Mouse (Mus musculus): ENCODE results near the gene Rnf144a. TPM values are rescaled to one million over a fixed set of nuclear protein-coding genes. Genes with fewer than 3 reads are reported as not detected.

Rnf144a gene
- polyA plus RNA-seq, 1 experiment from 2014 or later: 38.3 TPM

GRCm38 (mm10) chr12:26404781-26405702, 10.0 kb downstream of the Rnf144a start:
- H3K36me3 ChIP-seq: peaks cover 17% of the 10 kb centered on the region

DNA sequence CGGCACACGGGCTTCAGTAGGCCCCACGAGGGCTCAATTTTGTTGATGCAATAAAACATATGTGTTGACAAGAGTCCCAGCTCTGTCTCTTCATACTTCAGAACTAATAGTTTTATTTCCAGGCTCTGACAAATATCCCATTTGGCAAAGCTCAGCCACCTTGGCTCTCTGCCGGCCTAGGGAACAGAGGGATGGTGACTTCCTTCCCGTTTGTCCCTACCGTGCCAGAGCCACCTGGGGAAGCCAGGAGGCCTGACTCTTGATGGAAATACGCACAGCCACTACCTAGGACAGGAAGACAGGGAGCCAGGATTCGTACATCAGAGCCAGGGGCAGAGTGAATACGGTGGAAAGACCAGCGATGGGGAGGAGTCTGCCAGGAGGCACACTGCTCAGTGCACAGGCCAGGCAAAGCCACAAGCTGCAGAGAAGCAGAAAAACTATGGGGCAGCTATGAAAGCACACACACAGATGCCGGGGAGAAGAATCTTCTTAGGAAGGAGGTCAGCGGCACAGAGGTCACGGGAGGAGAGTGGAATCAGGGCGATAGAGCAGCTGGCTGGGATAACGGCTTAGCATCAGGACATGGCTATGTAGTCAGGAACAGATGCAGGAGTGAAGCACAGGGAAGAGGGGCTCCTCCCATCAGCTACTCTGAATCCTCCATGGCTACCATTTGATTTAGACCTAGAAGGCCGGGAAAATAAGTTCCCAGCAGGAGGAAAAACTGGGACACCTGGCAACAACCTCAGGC, 11.5 kb downstream of the Rnf144a start:
- Histone ChIP-seq H3K36me3 (peaks cover 12% of the 10 kb centered on the region), H3K9ac (no peak overlapping the region), H3K9me3 (no peaks in the 10 kb centered on the region), H3K27me3 (replicated peaks) (no peaks in the 10 kb centered on the region), H3K27ac (no peak overlapping the region), H3K4me3 (no peak overlapping the region), H3K4me1 (peaks cover 3% of the 10 kb centered on the region; the same call in 1 of the 2 replicates), H3K4me2 (replicated peaks) (no peak overlapping the region)
- ATAC-seq (ENCODE audit: low FRiP score, low read depth): no peak
- WGBS: 84% methylated on average over 16 of the region's 16 CpGs

More at GRCm38 (mm10) chr12:26404781-26405702, 10.0 kb downstream of the Rnf144a start:
- no peak overlapping the region for H3K9ac ChIP-seq
- H3K9me3 ChIP-seq: no peaks in the 10 kb centered on the region
- ATAC-seq (ENCODE audit: low FRiP score, low read depth): no peak
- no peak overlapping the region for H3K4me2 ChIP-seq (replicated peaks)
- peaks cover 3% of the 10 kb centered on the region; the same call in 1 of the 2 replicates for H3K4me1 ChIP-seq
- H3K27me3 ChIP-seq (replicated peaks): no peaks in the 10 kb centered on the region
- no peak overlapping the region for H3K4me3 ChIP-seq
- H3K27ac ChIP-seq: no peak overlapping the region
- whole genome bisulfite sequencing: 90% methylated on average over 11 of the region's 11 CpGs

DNA sequence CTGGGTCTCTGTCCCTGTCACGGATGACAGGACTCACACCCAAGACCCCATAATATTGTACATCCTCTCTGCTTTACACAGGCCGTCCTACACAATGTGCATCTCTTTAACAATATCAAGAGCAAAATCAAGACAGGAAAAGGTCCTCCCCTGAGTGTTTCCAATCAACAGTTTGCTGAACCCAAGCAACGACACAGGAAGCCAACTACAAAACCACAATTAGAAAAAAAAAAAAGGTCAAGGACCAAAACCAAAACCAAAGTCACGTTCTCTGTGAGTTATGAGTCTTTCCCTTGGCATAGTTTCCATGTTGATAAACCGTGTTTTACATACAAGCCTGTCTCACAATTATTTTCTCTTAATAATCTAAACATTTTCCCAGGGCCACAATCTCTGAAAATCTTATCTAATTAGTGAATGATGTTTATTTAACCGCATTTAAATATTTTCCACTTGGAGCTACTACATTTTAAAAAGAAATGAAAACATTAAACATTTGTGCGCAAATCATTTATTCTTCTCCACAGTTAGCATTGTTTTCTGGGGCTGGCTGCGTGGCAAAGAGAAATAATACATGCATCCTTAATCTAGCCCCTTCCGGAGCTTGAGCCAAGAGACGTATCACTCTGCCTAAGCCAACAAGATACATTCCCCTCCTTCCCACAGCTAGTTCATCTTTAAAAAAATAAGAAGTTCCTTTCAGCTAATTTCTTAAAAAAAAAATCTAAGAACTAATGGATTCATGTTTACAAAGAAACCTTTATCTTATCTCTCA, 13.2 kb downstream of the Rnf144a start:
- no peaks in the 10 kb centered on the region; the same call in 1 of the 2 replicates for H3K4me1 ChIP-seq
- no peak overlapping the region for H3K9ac ChIP-seq
- ATAC-seq (ENCODE audit: low FRiP score, low read depth): no peak
- H3K36me3 ChIP-seq: peaks cover 12% of the 10 kb centered on the region
- no peak overlapping the region for H3K27ac ChIP-seq
- H3K9me3 ChIP-seq: no peaks in the 10 kb centered on the region
- H3K27me3 ChIP-seq (replicated peaks): no peaks in the 10 kb centered on the region
- 88% methylated on average over 10 of the region's 10 CpGs for WGBS
- no peak overlapping the region for H3K4me3 ChIP-seq
- H3K4me2 ChIP-seq (replicated peaks): no peak overlapping the region

GRCm38 (mm10) chr12:26401254-26401653, 13.8 kb downstream of the Rnf144a start:
- H3K27ac ChIP-seq: no peak overlapping the region
- H3K36me3 ChIP-seq: peaks cover 12% of the 10 kb centered on the region
- no peaks in the 10 kb centered on the region for H3K9me3 ChIP-seq
- no peaks in the 10 kb centered on the region for H3K27me3 ChIP-seq (replicated peaks)
- ATAC-seq (ENCODE audit: low FRiP score, low read depth): no peak
- 80% methylated on average over 1 of the region's 1 CpGs for WGBS
- H3K4me1 ChIP-seq: no peaks in the 10 kb centered on the region; the same call in 1 of the 2 replicates
- H3K9ac ChIP-seq: no peak overlapping the region
- no peak overlapping the region for H3K4me2 ChIP-seq (replicated peaks)
- H3K4me3 ChIP-seq: no peak overlapping the region

GRCm38 (mm10) chr12:26400762-26401161, 14.3 kb downstream of the Rnf144a start:
- ATAC-seq (ENCODE audit: low FRiP score, low read depth): no peak
- Histone ChIP-seq H3K27ac (no peak overlapping the region), H3K4me1 (peaks cover 3% of the 10 kb centered on the region), H3K36me3 (peaks cover 12% of the 10 kb centered on the region), H3K9ac (no peak overlapping the region), H3K9me3 (no peaks in the 10 kb centered on the region), H3K27me3 (replicated peaks) (no peaks in the 10 kb centered on the region), H3K4me3 (no peak overlapping the region), H3K4me2 (replicated peaks) (no peak overlapping the region)
- WGBS: 96% methylated on average over 1 of the region's 1 CpGs

DNA sequence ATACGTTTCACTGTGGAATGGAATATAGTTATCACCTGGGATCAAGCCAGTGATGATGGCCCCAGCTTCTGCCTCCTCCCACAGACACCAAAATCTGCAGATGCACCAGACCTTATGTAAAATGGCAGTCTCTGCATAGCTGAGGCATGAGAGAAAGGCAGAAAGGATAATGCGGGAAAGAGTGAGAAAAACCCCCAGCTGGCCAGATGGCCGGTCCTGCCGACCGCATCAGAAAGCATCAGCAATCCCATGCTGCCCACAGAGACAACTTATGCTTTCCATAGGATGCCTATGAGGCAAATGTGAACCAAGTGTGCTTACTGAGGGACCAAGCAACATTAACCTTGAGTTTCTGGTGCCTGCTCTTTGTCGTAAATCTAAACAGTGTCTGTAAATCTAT, 15.7 kb downstream of the Rnf144a start:
- H3K27me3 ChIP-seq (replicated peaks): no peaks in the 10 kb centered on the region

GRCm38 (mm10) chr12:26398597-26398996, 16.5 kb downstream of the Rnf144a start:
- Histone ChIP-seq H3K4me1 (peaks cover 18% of the 10 kb centered on the region; the same call in 1 of the 2 replicates), H3K4me3 (no peak overlapping the region), H3K9me3 (no peaks in the 10 kb centered on the region), H3K27ac (no peak overlapping the region), H3K36me3 (peaks cover 9% of the 10 kb centered on the region), H3K9ac (no peak overlapping the region), H3K27me3 (replicated peaks) (no peaks in the 10 kb centered on the region), H3K4me2 (replicated peaks) (no peak overlapping the region)
- 73% methylated on average over 2 of the region's 2 CpGs for WGBS
- ATAC-seq (ENCODE audit: low FRiP score, low read depth): no peak

More for the DNA sequence above, 15.7 kb downstream of the Rnf144a start:
- H3K4me1 ChIP-seq: peaks cover 14% of the 10 kb centered on the region; the same call in 1 of the 2 replicates
- H3K9ac ChIP-seq: no peak overlapping the region
- H3K4me3 ChIP-seq: no peak overlapping the region
- H3K9me3 ChIP-seq: no peaks in the 10 kb centered on the region
- H3K36me3 ChIP-seq: peaks cover 12% of the 10 kb centered on the region
- H3K27ac ChIP-seq: no peak overlapping the region
- no peak for ATAC-seq (ENCODE audit: low FRiP score, low read depth)
- 82% methylated on average over 6 of the region's 6 CpGs for WGBS
- H3K4me2 ChIP-seq (replicated peaks): no peak overlapping the region

- Histone ChIP-seq H3K9ac (no peak overlapping the region), H3K9me3 (no peaks in the 10 kb centered on the region), H3K4me2 (replicated peaks) (0 out of 2 replicates have a peak overlapping the region, but pooled peaks have one; percentile 2), H3K4me3 (no peak overlapping the region), H3K36me3 (no peaks in the 10 kb centered on the region), H3K27ac (no peak overlapping the region), H3K27me3 (replicated peaks) (no peaks in the 10 kb centered on the region), H3K4me1 (peaks cover 18% of the 10 kb centered on the region; the same call in 1 of the 2 replicates)
- ATAC-seq (ENCODE audit: low FRiP score, low read depth): peak; percentile 61; the same call in 1 of the 2 replicates
- WGBS: 53% methylated on average over 13 of the region's 13 CpGs
Observed at GRCm38 (mm10) chr12:26394485-26395470, 20.3 kb downstream of the Rnf144a start.

- no peak overlapping the region for H3K27ac ChIP-seq
- no peaks in the 10 kb centered on the region for H3K9me3 ChIP-seq
- WGBS: 82% methylated on average over 5 of the region's 5 CpGs
- no peaks in the 10 kb centered on the region for H3K27me3 ChIP-seq (replicated peaks)
- no peak overlapping the region for H3K4me3 ChIP-seq
- no peak for ATAC-seq (ENCODE audit: low FRiP score, low read depth)
- H3K4me2 ChIP-seq (replicated peaks): no peak overlapping the region
- H3K4me1 ChIP-seq: peaks cover 18% of the 10 kb centered on the region; the same call in 1 of the 2 replicates
- H3K9ac ChIP-seq: no peak overlapping the region
- H3K36me3 ChIP-seq: peaks cover 11% of the 10 kb centered on the region
Observed at GRCm38 (mm10) chr12:26393291-26393690, 21.8 kb downstream of the Rnf144a start.

DNA sequence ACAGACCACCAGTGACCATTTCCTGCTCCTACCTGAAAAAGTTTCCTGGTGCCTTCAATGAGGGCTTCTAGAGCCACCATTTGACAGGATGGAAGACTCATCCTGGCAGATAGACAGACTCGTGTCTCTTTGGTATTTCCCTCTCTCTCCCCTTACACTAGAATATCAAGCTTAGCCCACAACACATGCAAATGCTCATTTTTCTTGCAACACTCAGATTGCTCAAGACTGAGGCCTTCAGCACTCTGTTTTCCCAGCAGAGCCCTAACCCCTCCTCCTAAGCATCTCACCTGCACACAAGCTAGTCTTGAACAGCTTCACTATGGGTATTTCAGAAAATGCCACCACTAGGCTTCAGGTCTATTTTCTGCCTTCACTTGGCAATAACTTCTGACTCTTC, 23.9 kb downstream of the Rnf144a start:
- ATAC-seq (ENCODE audit: low FRiP score, low read depth): no peak
- no peak overlapping the region for H3K4me3 ChIP-seq
- no peak overlapping the region for H3K9ac ChIP-seq
- H3K27ac ChIP-seq: no peak overlapping the region
- H3K4me1 ChIP-seq: peaks cover 18% of the 10 kb centered on the region; the same call in 1 of the 2 replicates
- 91% methylated on average over 1 of the region's 1 CpGs for WGBS
- H3K4me2 ChIP-seq (replicated peaks): no peak overlapping the region
- H3K9me3 ChIP-seq: no peaks in the 10 kb centered on the region
- no peaks in the 10 kb centered on the region for H3K27me3 ChIP-seq (replicated peaks)
- H3K36me3 ChIP-seq: peaks cover 31% of the 10 kb centered on the region

DNA sequence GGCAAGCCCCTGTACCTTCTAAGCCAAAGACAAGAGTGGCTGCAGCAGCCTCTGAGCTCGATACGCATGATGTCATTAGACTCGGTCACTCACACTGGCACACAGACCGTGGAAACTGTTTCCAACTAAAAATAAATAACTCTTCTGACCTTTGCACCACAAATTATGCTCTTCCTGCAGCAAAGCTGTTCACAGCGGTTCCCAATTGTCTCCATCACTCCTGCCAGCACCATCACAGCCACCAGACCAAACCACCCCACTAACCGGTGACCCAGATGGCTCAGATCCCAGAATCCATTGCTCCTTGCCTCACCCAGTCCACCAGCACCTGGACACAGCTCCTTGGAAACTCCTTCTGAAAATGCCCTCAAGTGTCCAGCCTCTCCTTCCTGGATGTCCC, 27.5 kb downstream of the Rnf144a start:
- no peak overlapping the region for H3K4me3 ChIP-seq
- no peaks in the 10 kb centered on the region for H3K4me1 ChIP-seq
- no peaks in the 10 kb centered on the region for H3K27me3 ChIP-seq (replicated peaks)
- no peak overlapping the region for H3K4me2 ChIP-seq (replicated peaks)
- H3K9ac ChIP-seq: no peak overlapping the region
- no peak overlapping the region for H3K27ac ChIP-seq
- ATAC-seq (ENCODE audit: low FRiP score, low read depth): no peak
- 78% methylated on average over 6 of the region's 6 CpGs for WGBS
- H3K9me3 ChIP-seq: no peaks in the 10 kb centered on the region
- H3K36me3 ChIP-seq: peaks cover 45% of the 10 kb centered on the region
